Mouse (Mus musculus) kidney, adult 2 months (tissue): ENCODE measurements around the gene 1810055G02Rik.

Experiments used
- CTCF ChIP-seq: fragments of 200-500 bp; conservative IDR thresholded peaks from 2 replicates; pipeline ENCODE4 v1.5.1; 2011; ENCODE audit warnings: low read depth, mild to moderate bottlenecking, control low read depth, low read length, moderate library complexity, mixed read lengths; ENCODE audit not compliant: insufficient read depth, insufficient read length
- POLR2A ChIP-seq: fragments of 200-500 bp; IDR thresholded peaks from one replicate; pipeline ENCODE4 v1.6.1; 2011; ENCODE audit warnings: low read depth, low read length, control low read depth

DNA sequence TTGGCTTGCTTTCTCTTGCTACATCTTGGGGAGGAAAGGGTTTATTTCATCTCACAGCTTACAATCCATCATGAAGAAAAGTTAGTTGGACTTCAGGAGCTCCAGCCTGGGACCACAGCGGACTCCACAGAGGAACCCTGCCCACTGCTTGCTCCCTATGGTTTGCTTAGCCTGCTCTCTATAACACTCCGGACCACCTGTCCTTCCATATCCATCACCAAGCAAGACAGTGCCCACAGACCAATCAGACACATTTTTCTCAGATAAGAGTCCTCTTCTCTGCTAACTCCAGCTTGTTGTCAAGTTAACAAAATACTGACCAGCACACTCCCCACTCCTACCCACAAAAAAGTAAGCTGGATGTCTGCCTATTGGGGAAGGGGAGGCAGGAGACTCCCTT lies 13.6 kb upstream of the 1810055G02Rik start:
- TF ChIP-seq CTCF (no peak), POLR2A (no peak)
